Mouse (Mus musculus) lung, postnatal 36 days (tissue): ENCODE results near the gene Cdc42ep3.

Experiments
- DNase-seq: peaks from one replicate; pipeline ENCODE4 v3.0.0; 2022; ENCODE audit warnings: mixed read lengths

Cdc42ep3 gene

GRCm38 (mm10) chr17:79354444-79355270, at the start of gene Cdc42ep3:
Gene Cdc42ep3, minus strand, starts transcription at chr17:79355091.
- peak; percentile 79 for DNase-seq

DNA sequence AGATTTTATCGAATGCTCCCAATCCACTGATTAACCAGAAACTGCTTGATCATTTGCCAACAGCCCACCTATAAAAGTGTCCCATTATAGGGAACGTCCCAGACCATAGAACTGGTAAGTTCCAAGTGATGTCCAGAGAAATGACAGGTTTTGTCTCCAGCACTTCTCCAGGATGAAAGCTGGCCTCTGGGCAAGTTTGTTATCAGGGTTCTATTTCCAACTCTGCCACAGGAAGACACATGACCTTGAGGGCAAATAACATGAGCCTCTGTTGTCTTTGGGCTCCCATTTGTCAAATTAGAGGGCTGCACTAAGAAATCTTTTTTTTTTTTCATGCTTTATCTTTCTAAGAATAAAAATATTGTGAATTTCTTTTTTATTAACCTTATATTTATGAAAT, 45.5 kb upstream of the Cdc42ep3 start:
- DNase-seq: no peak

DNA sequence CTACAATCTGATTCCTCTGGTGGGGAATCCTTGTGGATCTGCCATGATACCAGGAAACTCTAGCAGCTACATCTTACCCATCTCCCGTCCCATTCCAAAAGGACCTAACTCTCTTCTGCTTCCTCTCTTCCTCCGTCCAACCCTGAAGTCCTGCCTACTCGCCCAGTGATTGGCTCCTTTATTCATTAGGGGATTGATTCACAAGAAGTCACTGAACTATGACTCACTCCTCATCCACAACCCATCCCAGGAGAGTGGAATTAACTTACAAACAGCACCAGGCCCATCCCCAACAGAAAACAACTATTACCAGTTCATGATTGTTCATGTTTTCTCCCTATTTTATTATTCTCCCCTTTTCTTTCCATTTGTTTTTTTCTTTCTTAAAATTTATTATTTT, 43.5 kb upstream of the Cdc42ep3 start:
- no peak for DNase-seq

DNA sequence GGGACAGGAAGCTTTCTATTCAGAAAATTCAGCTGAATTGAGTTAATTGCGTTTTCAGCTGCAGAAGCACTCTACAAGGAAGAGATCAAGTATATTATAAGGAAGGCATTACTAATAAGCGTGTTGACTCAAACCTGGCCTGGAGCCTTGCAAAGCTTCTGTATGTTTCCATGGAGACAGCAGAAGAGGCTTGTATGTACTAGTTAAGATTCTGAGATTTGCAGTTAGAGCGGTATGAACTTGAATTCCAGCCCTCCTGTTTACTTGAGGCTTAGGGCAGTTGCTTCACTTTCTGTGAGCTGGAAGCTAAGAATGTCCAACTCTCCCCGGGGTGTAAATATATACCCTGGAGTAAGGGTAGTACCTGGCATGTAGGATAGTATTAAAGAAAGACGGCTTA, 39.9 kb upstream of the Cdc42ep3 start:
- peak; percentile 64 for DNase-seq

DNA sequence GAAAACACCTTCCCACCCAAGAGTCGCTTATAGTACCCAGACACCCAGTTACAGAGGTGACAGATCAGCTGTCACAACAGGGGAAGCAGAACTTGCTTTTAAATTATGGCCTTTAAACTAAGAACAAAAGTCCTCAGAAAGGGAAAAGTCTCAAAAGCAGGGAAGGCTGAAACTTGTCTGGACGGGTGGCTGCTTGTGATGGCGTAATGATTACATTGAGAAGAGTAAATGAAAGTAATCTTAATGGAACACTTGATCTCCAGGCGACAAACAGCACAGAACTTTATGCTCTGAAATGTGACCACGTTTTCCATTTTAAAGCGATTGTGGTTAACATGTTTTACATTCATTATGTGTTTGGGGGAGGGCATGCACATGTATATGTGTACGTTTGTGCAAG, 39.0 kb upstream of the Cdc42ep3 start:
- no peak for DNase-seq

- DNase-seq: no peak
These were observed 32.7 kb upstream of the Cdc42ep3 start for GRCm38 (mm10) chr17:79387465-79388066.

DNA sequence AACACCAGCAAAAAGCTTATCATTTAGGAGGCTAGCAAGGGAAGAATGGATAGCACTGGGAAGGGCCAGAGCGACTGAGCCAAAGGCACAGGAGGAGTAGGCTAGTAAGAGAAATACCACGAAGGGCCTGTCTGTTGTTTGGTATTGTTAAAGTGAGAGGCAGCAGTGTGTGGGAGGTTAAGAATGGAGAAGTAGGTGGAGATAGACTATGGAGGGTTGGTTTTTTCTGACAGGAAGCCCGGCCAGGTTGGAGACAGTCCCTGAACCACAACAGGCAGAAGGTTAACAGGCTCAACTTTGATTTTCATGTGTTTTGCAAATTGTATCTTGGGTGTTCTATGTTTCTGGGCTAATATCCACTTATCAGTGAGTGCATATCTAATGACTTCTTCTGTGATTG, 26.6 kb upstream of the Cdc42ep3 start:
- peak; percentile 17 for DNase-seq

GRCm38 (mm10) chr17:79379191-79379590, 24.3 kb upstream of the Cdc42ep3 start:
- peak; percentile 48 for DNase-seq

GRCm38 (mm10) chr17:79376434-79377210, 21.7 kb upstream of the Cdc42ep3 start:
- DNase-seq: no peak

DNA sequence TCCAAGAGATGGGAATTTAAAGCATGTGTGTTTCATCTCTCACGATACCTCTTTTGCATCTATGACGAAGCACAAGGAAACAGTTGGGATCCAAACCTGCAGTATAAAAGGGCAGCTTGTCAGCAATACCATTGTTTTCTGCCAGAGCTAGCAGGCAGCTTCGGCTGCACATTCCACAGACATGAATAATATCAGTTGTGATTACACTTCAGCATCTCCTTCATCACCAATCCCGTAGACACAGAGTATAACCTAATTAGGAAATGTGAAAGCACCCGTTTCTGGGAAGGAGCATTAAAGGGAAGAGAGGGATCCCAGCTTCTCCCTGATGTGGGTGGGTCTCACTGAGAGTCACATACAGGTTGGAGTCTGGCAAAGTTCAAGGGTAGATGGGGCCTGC, 18.1 kb upstream of the Cdc42ep3 start:
- DNase-seq: no peak

DNA sequence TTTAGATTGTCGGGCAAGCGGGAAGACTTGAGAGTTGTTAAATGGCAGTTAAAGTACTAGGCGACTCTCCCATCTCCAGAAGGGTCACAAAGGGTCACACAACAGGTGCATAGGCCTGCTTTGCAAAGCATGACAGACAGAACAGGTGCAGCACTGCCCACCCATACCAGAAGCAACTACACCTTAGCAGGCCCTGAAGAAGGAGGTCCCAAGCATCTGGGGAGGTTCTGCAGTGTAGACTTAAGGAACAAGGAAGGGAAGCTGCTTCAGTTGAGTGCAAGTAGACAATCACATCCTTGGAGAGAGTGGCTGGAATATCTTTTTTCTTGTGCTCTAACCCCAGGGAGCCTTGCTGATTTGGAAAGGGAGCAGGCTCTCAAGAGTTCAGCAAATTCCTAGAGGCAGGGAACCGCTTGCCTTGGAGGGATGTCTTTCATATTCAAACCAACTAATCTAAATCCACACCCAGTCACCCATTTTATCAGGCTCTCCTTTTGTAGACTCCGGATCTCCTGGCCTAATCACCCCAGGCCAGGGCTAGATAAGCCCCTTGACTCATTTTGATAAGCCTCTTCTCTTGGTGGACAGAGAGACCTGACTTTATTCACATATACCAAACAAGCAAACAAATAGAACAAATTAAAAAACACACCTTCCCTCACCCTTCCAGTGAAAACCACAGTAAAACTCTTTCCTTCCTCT, 10.0 kb upstream of the Cdc42ep3 start:
- DNase-seq: no peak

GRCm38 (mm10) chr17:79356071-79356601, 1.2 kb upstream of the Cdc42ep3 start:
- no peak for DNase-seq

DNA sequence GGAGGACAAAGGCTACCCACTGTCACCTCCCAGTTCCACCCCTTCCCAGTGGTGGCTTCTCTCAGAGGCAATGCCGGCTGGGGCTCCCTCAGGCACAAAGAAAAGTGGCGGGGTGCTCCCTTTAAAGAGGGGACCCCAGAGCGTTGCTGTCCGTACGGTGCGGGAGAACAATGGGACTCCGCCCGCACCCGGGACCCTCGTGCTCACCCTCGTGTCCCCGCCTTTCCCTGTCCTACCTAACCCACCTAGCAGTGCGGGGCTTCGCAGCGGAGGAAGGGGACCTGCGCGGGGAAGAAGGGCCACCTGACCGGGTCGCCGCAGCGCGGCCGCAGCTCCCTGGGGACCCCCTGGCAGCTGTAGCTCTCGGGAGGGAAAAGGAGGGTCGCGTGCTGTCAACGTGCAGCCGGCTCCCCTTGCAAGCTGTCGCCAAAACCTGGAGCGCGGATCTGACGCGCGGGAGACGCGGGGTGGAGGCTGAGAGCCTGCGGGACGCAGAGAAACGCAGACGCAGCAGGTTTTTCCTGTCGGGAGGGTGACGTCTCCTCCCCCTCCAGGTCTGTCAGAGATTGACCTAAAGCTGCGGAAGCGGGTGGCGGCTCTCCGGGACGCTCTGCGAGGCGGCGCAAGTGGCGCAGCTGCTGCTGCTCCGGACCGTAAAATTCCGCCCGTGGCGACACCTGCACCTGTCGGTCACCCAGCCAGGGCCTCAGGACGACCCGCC, 540 bp upstream of the Cdc42ep3 start:
- peak; percentile 83 for DNase-seq

DNA sequence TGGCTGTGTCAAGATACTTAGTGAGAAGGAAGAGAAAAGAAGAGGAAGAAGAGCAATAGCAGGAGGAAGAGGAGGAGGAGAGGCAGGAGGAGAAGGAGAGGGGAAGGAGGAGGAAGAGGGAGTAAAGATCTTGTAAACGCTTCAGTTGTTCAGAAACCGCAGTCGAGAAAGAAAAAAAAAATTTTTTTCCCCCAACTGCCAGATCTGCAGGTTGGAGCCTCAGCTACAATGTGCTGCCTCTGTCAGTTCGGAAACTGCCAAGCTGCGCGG, 782 bp downstream of the Cdc42ep3 start:
- DNase-seq: no peak

DNA sequence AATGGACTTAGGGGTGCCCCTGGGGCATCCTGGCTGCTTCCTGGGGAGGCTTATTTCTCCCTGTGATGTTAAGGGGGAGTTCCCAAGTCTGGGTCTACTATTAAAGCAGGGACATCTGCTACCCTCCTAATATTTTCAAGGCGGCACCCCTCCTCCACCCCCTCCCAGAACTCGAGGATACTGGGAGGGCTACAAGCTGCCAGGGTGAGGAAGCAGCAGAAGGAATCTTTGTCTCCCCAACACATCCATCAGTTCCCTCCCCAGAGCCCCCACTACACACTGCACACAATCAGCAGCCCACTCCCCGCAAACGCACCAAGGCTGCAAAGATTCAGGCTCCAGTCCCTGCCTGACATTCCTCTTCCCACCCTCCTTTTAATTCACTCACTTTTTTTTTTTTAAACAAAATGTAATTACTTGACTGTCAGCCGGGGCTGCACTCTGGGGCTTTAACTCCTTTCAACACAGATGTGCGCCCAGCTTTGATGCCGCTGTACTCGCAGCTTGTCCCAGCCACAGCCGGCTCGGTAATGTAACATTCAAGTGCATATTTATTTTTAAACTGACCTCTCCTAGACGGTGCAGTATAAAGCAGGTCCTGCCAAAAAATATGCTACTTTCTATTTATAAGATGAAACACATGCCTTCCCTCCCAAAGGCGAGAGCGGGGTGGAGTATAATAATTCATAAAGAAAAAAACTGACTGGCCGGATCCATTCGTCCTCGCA, 1.3 kb downstream of the Cdc42ep3 start:
- no peak for DNase-seq

DNA sequence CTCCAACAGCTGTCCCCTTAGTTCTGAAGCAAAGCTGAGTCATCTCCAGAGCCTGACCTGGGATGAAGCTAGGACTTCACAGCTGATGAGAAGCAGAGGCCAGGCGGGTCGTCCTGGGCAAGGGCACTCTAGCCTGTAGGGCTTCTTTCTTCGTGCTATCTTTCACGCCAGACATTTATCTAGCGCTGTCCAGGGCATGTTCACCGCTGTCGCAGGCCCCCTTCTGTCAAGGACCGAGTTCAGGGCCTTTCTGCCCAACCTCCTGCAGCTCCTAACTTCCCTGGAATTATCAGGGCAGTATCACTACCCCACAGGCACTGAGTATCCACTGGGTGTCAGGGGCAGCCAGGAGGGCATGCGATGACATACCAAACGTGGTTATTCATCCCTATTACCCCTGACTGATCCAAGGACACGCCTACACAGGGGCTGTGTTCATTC, 4.1 kb downstream of the Cdc42ep3 start:
- DNase-seq: no peak

DNA sequence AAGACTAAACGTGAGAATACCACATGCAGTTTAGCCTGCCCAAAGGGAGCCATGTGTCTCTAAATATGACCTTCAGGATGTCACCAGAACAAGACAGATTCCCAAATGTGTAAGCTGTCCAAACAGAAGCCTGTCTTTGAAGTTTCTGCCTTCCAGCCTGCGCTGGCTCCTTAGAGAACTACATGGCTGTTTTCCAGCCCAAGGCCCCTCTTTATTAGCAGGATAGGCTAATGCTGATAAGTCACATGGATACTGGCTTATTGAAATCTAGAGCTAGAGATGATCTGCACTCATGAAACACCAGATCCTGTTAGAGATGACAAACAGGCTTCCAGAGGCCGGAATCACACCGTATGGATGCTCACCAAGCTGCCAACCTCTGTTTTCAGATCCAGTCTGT, 5.5 kb downstream of the Cdc42ep3 start:
- no peak for DNase-seq

DNA sequence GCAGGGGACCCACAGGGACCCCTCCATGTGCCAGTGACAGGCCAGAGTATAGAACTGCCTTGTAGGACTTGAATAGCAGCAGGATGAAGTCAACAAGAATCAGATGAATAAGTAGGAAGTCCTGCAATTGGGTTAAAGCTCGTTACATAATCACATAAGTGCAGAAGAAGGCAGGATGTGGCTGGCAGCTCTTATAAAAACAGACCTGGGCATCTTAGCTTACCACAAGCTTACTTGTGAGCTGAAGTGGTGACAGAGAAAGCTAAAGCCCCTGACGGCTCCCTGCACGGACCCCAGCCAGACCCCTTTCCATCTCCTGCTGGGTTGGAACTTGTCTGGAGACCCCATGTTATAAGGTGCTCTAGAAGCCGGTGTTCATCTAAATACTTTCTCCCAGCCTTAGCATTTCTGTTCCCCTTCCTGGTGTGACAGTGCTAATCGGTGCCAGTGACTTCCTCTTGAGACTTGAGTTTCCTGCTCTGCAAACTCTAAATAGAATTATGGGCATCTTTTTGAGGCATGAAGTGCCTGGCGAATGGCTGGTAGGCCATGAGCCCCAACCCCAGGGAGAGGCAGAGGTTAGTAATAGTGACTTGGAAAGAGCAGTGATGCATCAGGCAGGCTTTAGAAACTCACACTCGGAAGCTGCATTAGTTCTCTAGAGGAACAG, 6.8 kb downstream of the Cdc42ep3 start:
- peak; percentile 47 for DNase-seq

- DNase-seq: peak; percentile 56
These were observed 7.6 kb downstream of the Cdc42ep3 start for GRCm38 (mm10) chr17:79347291-79347690.

GRCm38 (mm10) chr17:79345001-79345709, 9.7 kb downstream of the Cdc42ep3 start:
- no peak for DNase-seq
